Mouse (Mus musculus): Measurements from ENCODE around the gene Tep1. TPM values are rescaled to one million over a fixed set of nuclear protein-coding genes. Genes with fewer than 3 reads are reported as not detected.
"Not testable (repeated sequence)": the region's sequence is repeated elsewhere in the genome, so short reads cannot be mapped to it uniquely, and the experiment has no call there.

Tep1 gene
- polyA plus RNA-seq, 1 experiment from 2014 or later = 5.6 TPM

- WGBS = 85% methylated on average over 3 of the region's 3 CpGs
- Histone ChIP-seq H3K27me3 (ENCODE audit: control insufficient read depth, insufficient read depth, low read length) (no peaks in the 10 kb centered on the region), H3K9me3 (replicated peaks; ENCODE audit: control insufficient read depth, low read length) (no peaks in the 10 kb centered on the region), H3K9ac (ENCODE audit: low read length) (no peak overlapping the region), H3K4me1 (ENCODE audit: control insufficient read depth, insufficient read depth, low read length) (0 out of 2 replicates have a peak, but pooled peaks cover 4% of the 10 kb centered on the region), H3K27ac (ENCODE audit: low read length) (no peak overlapping the region), H3K36me3 (ENCODE audit: control insufficient read depth, insufficient read depth) (no peaks in the 10 kb centered on the region), H3K4me2 (ENCODE audit: low read depth, low read length) (no peak overlapping the region), H3K4me3 (ENCODE audit: low read length) (no peak overlapping the region)
- ATAC-seq (replicated peaks; ENCODE audit: extremely low read depth, insufficient read depth, low FRiP score) = no peak
These were observed 4.8 kb upstream of the Tep1 start for GRCm38 (mm10) chr14:50875175-50875574.

GRCm38 (mm10) chr14:50871284-50871683 lies 924 bp upstream of the Tep1 start:
- H3K4me3 ChIP-seq (ENCODE audit: low read length) = no peak overlapping the region
- no peak overlapping the region for H3K9ac ChIP-seq (ENCODE audit: low read length)
- no peaks in the 10 kb centered on the region for H3K9me3 ChIP-seq (replicated peaks; ENCODE audit: control insufficient read depth, low read length)
- no peak overlapping the region; the same call in 1 of the 2 replicates for H3K27ac ChIP-seq (ENCODE audit: low read length)
- no peaks in the 10 kb centered on the region for H3K27me3 ChIP-seq (ENCODE audit: control insufficient read depth, insufficient read depth, low read length)
- H3K4me2 ChIP-seq (ENCODE audit: low read depth, low read length) = no peak overlapping the region
- WGBS = 95% methylated on average over 2 of the region's 2 CpGs
- ATAC-seq (replicated peaks; ENCODE audit: extremely low read depth, insufficient read depth, low FRiP score) = no peak
- 0 out of 2 replicates have a peak, but pooled peaks cover 7% of the 10 kb centered on the region for H3K36me3 ChIP-seq (ENCODE audit: control insufficient read depth, insufficient read depth)
- 0 out of 2 replicates have a peak, but pooled peaks cover 4% of the 10 kb centered on the region for H3K4me1 ChIP-seq (ENCODE audit: control insufficient read depth, insufficient read depth, low read length)

- WGBS = 19% methylated on average over 5 of the region's 5 CpGs
- Histone ChIP-seq H3K27ac (ENCODE audit: low read length) (peak overlapping the region; percentile 73), H3K9me3 (replicated peaks; ENCODE audit: control insufficient read depth, low read length) (no peaks in the 10 kb centered on the region), H3K9ac (ENCODE audit: low read length) (peak overlapping the region; percentile 78), H3K4me3 (ENCODE audit: low read length) (peak overlapping the region; percentile 71), H3K4me2 (ENCODE audit: low read depth, low read length) (peak overlapping the region; percentile 73), H3K4me1 (ENCODE audit: control insufficient read depth, insufficient read depth, low read length) (0 out of 2 replicates have a peak, but pooled peaks cover 4% of the 10 kb centered on the region), H3K27me3 (ENCODE audit: control insufficient read depth, insufficient read depth, low read length) (no peaks in the 10 kb centered on the region), H3K36me3 (ENCODE audit: control insufficient read depth, insufficient read depth) (0 out of 2 replicates have a peak, but pooled peaks cover 7% of the 10 kb centered on the region)
- ATAC-seq (replicated peaks; ENCODE audit: extremely low read depth, insufficient read depth, low FRiP score) = no peak; the same call in 1 of the 2 replicates
These were observed 414 bp upstream of the Tep1 start for GRCm38 (mm10) chr14:50870805-50871143.

- 88% methylated on average over 5 of the region's 5 CpGs for WGBS
- no peak overlapping the region for H3K27ac ChIP-seq (ENCODE audit: low read length)
- H3K9ac ChIP-seq (ENCODE audit: low read length) = no peak overlapping the region
- H3K36me3 ChIP-seq (ENCODE audit: control insufficient read depth, insufficient read depth) = peaks cover 7% of the 10 kb centered on the region; the same call in 1 of the 2 replicates
- no peaks in the 10 kb centered on the region for H3K27me3 ChIP-seq (ENCODE audit: control insufficient read depth, insufficient read depth, low read length)
- H3K4me1 ChIP-seq (ENCODE audit: control insufficient read depth, insufficient read depth, low read length) = 0 out of 2 replicates have a peak, but pooled peaks cover 4% of the 10 kb centered on the region
- H3K4me2 ChIP-seq (ENCODE audit: low read depth, low read length) = no peak overlapping the region
- no peak overlapping the region for H3K4me3 ChIP-seq (ENCODE audit: low read length)
- ATAC-seq (replicated peaks; ENCODE audit: extremely low read depth, insufficient read depth, low FRiP score) = no peak
- H3K9me3 ChIP-seq (replicated peaks; ENCODE audit: control insufficient read depth, low read length) = no peaks in the 10 kb centered on the region
These were observed 1.7 kb downstream of the Tep1 start for GRCm38 (mm10) chr14:50868656-50869055.

GRCm38 (mm10) chr14:50868211-50868610 lies 2.1 kb downstream of the Tep1 start:
- Histone ChIP-seq H3K9me3 (replicated peaks; ENCODE audit: control insufficient read depth, low read length) (no peaks in the 10 kb centered on the region), H3K4me1 (ENCODE audit: control insufficient read depth, insufficient read depth, low read length) (0 out of 2 replicates have a peak, but pooled peaks cover 4% of the 10 kb centered on the region), H3K4me2 (ENCODE audit: low read depth, low read length) (no peak overlapping the region), H3K4me3 (ENCODE audit: low read length) (no peak overlapping the region), H3K27me3 (ENCODE audit: control insufficient read depth, insufficient read depth, low read length) (no peaks in the 10 kb centered on the region), H3K27ac (ENCODE audit: low read length) (no peak overlapping the region), H3K36me3 (ENCODE audit: control insufficient read depth, insufficient read depth) (peaks cover 8% of the 10 kb centered on the region; the same call in 1 of the 2 replicates), H3K9ac (ENCODE audit: low read length) (no peak overlapping the region)
- WGBS = 73% methylated on average over 4 of the region's 4 CpGs
- ATAC-seq (replicated peaks; ENCODE audit: extremely low read depth, insufficient read depth, low FRiP score) = no peak

GRCm38 (mm10) chr14:50866966-50867365 lies 3.4 kb downstream of the Tep1 start:
- H3K36me3 ChIP-seq (ENCODE audit: control insufficient read depth, insufficient read depth) = peaks cover 8% of the 10 kb centered on the region
- no peak overlapping the region for H3K4me2 ChIP-seq (ENCODE audit: low read depth, low read length)
- 87% methylated on average over 3 of the region's 3 CpGs for WGBS
- H3K27ac ChIP-seq (ENCODE audit: low read length) = no peak overlapping the region
- no peak overlapping the region for H3K9ac ChIP-seq (ENCODE audit: low read length)
- 0 out of 2 replicates have a peak, but pooled peaks cover 4% of the 10 kb centered on the region for H3K4me1 ChIP-seq (ENCODE audit: control insufficient read depth, insufficient read depth, low read length)
- H3K4me3 ChIP-seq (ENCODE audit: low read length) = no peak overlapping the region
- H3K9me3 ChIP-seq (replicated peaks; ENCODE audit: control insufficient read depth, low read length) = no peaks in the 10 kb centered on the region
- ATAC-seq (replicated peaks; ENCODE audit: extremely low read depth, insufficient read depth, low FRiP score) = no peak
- H3K27me3 ChIP-seq (ENCODE audit: control insufficient read depth, insufficient read depth, low read length) = no peaks in the 10 kb centered on the region

GRCm38 (mm10) chr14:50865005-50865404 lies 5.4 kb downstream of the Tep1 start:
- H3K9ac ChIP-seq (ENCODE audit: low read length); H3K27me3 ChIP-seq (ENCODE audit: control insufficient read depth, insufficient read depth, low read length); H3K4me1 ChIP-seq (ENCODE audit: control insufficient read depth, insufficient read depth, low read length); ATAC-seq (replicated peaks; ENCODE audit: extremely low read depth, insufficient read depth, low FRiP score); H3K9me3 ChIP-seq (replicated peaks; ENCODE audit: control insufficient read depth, low read length); H3K27ac ChIP-seq (ENCODE audit: low read length); H3K4me2 ChIP-seq (ENCODE audit: low read depth, low read length); H3K4me3 ChIP-seq (ENCODE audit: low read length): not testable (repeated sequence)
- H3K36me3 ChIP-seq (ENCODE audit: control insufficient read depth, insufficient read depth) = peaks cover 18% of the 10 kb centered on the region

- peaks cover 23% of the 10 kb centered on the region for H3K36me3 ChIP-seq (ENCODE audit: control insufficient read depth, insufficient read depth)
- H3K9ac ChIP-seq (ENCODE audit: low read length) = no peak overlapping the region
- WGBS = 87% methylated on average over 10 of the region's 10 CpGs
- H3K4me1 ChIP-seq (ENCODE audit: control insufficient read depth, insufficient read depth, low read length) = no peaks in the 10 kb centered on the region
- no peaks in the 10 kb centered on the region for H3K27me3 ChIP-seq (ENCODE audit: control insufficient read depth, insufficient read depth, low read length)
- H3K27ac ChIP-seq (ENCODE audit: low read length) = no peak overlapping the region
- no peak overlapping the region for H3K4me3 ChIP-seq (ENCODE audit: low read length)
- ATAC-seq (replicated peaks; ENCODE audit: extremely low read depth, insufficient read depth, low FRiP score) = no peak
- H3K4me2 ChIP-seq (ENCODE audit: low read depth, low read length) = no peak overlapping the region
- H3K9me3 ChIP-seq (replicated peaks; ENCODE audit: control insufficient read depth, low read length) = no peaks in the 10 kb centered on the region; the same call in 1 of the 2 replicates
These were observed 7.7 kb downstream of the Tep1 start for GRCm38 (mm10) chr14:50862641-50863040.

- H3K9me3 ChIP-seq (replicated peaks; ENCODE audit: control insufficient read depth, low read length) = no peaks in the 10 kb centered on the region; the same call in 1 of the 2 replicates
- H3K9ac ChIP-seq (ENCODE audit: low read length) = no peak overlapping the region
- H3K27me3 ChIP-seq (ENCODE audit: control insufficient read depth, insufficient read depth, low read length) = no peaks in the 10 kb centered on the region
- ATAC-seq (replicated peaks; ENCODE audit: extremely low read depth, insufficient read depth, low FRiP score) = no peak
- peaks cover 38% of the 10 kb centered on the region for H3K36me3 ChIP-seq (ENCODE audit: control insufficient read depth, insufficient read depth)
- H3K27ac ChIP-seq (ENCODE audit: low read length) = no peak overlapping the region
- no peak overlapping the region for H3K4me2 ChIP-seq (ENCODE audit: low read depth, low read length)
- WGBS = 88% methylated on average over 5 of the region's 5 CpGs
- H3K4me3 ChIP-seq (ENCODE audit: low read length) = no peak overlapping the region
- no peaks in the 10 kb centered on the region for H3K4me1 ChIP-seq (ENCODE audit: control insufficient read depth, insufficient read depth, low read length)
These were observed 14.6 kb downstream of the Tep1 start for GRCm38 (mm10) chr14:50855788-50856187.
